Mouse (Mus musculus) cerebellum, adult 2 months (tissue): ENCODE data around the gene Ch25h.

Experiments
- CTCF ChIP-seq: fragments of 200-500 bp; IDR thresholded peaks from 2 replicates; pipeline ENCODE4 v1.5.1; 2011; ENCODE audit warnings: low read depth, mild to moderate bottlenecking, control low read depth, low read length, moderate library complexity, borderline replicate concordance; ENCODE audit not compliant: insufficient read depth
- POLR2A ChIP-seq: fragments of 200-500 bp; IDR thresholded peaks from 2 replicates; pipeline ENCODE4 v1.6.1; 2011; ENCODE audit warnings: low read length, control low read depth, borderline replicate concordance; ENCODE audit not compliant: insufficient read depth

DNA sequence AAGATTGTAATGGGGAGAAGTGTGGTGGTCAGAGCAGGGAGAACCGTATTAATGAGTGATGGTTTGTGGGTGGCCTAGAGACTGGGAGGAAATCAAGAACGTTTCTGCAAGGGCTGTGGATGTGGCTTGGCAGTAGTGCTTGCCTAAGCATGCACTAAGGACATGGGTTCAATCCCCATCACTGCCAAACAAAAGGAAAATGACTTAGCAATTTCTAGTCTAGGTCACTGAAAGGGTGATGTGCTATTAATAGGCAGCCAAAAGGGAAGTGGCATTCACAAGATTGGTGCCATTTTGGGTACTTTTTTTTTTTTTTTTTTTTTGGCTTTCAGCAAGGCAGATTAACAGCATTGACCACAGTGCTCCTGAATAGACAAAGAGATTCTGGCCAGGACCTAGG is 46.4 kb upstream of the Ch25h start:
- no peak for TF ChIP-seq CTCF
- TF ChIP-seq POLR2A = no peak
